Mouse (Mus musculus) bone marrow, adult 2 months (tissue): ENCODE data around the gene Mettl16. TPM values are rescaled to one million over a fixed set of nuclear protein-coding genes. Genes with fewer than 3 reads are reported as not detected.
A peak's percentile ranks its signal among the peaks of the same experiment; 100 is the strongest.

ENCODE experiments used
- H3K27ac ChIP-seq: fragments of 200-500 bp; 2 replicates; pipeline ENCODE4 v1.5.1; 2012; ENCODE audit warnings: low read depth, mild to moderate bottlenecking, control low read depth, inconsistent platforms, low read length; ENCODE audit not compliant: control insufficient read depth, poor library complexity, insufficient read depth
- H3K4me1 ChIP-seq: fragments of 200-500 bp; 2 replicates; pipeline ENCODE4 v1.6.1; 2011; ENCODE audit warnings: low read length; ENCODE audit not compliant: control insufficient read depth, insufficient read depth
- H3K4me3 ChIP-seq: fragments of 200-500 bp; replicated peaks from 2 replicates; pipeline ENCODE3; 2011; ENCODE audit warnings: mild to moderate bottlenecking, low read depth, low read length, control low read depth; ENCODE audit not compliant: control insufficient read depth
- CTCF ChIP-seq: fragments of 200-500 bp; IDR thresholded peaks from 2 replicates; pipeline ENCODE4 v1.5.1; 2011; ENCODE audit warnings: low read length, control low read depth; ENCODE audit not compliant: control insufficient read depth, insufficient read depth
- POLR2A ChIP-seq: fragments of 200-500 bp; IDR thresholded peaks from 2 replicates; pipeline ENCODE4 v1.6.1; 2011; ENCODE audit warnings: low read depth, mild to moderate bottlenecking, control low read depth, low read length, borderline replicate concordance; ENCODE audit not compliant: control insufficient read depth
- WGBS: fragments of 180-500 bp; shearing (Covaris S2); methylation state at CpG from one replicate; pipeline ENCODE4 v1.1.7; 2018; 5-methylcytosine and 5-hydroxymethylcytosine counted together
- polyA plus RNA-seq: library from polyadenylated mRNA; stranded (reverse); fragments of >200 nt; gene quantifications from 2 replicates; pipeline ENCODE4 v1.2.4, GENCODE M21; 2011; ENCODE audit warnings: low replicate concordance; ENCODE audit not compliant: missing spikeins, insufficient read depth, insufficient read length

Gene Mettl16
- polyA plus RNA-seq, 1 experiment = 8.4 TPM

DNA sequence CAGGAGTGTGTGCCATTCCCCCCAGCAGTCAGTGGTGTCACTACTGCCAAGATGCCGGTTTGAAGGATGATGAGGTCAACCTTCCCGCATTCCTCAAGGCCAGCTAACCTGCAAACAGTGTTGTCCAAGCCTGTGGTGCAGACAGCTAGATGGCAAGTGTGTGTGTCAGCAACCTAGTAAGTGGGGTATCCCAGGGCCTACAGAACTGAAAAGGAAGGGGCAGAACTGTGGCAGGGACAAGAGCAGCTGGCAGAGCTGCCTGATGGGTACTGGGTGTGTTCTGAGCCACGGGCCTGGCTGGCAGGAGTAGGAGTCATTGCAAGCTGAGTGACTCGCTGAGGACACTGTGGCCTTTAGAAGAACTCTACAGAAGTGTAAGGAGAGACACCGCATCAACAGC is 91.5 kb downstream of the Mettl16 start:
- no peaks in the 10 kb centered on the region for H3K4me1 ChIP-seq
- 88% methylated on average over 5 of the region's 5 CpGs for WGBS
- H3K4me3 ChIP-seq = no peak overlapping the region
- H3K27ac ChIP-seq = no peak overlapping the region
- TF ChIP-seq POLR2A (no peak), CTCF (no peak)

DNA sequence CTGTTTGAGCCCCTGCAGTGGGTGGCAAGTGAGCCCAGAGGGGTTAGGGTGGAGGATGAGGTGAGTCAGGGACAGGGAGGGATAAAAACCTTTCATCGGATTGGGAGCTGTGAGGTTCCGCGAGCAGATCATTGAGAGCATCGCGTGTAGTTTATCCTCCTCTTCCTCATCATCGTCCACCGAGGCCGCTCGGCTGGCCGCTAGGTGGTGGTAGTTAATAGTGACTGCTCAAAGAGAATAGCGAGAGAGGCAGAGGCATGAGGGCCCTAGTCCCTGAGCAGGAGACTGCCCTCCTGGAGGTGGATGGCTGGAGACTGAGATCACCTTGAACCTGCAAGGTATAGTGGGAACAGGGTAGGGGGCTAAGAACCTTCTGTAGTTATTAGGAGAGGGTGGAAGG is 92.8 kb downstream of the Mettl16 start:
- 76% methylated on average over 11 of the region's 11 CpGs for WGBS
- TF ChIP-seq POLR2A (no peak), CTCF (0 out of 2 replicates have a peak, but pooled peaks have one; percentile 10)
- no peak overlapping the region for H3K4me3 ChIP-seq
- no peak overlapping the region for H3K27ac ChIP-seq
- H3K4me1 ChIP-seq = no peaks in the 10 kb centered on the region

DNA sequence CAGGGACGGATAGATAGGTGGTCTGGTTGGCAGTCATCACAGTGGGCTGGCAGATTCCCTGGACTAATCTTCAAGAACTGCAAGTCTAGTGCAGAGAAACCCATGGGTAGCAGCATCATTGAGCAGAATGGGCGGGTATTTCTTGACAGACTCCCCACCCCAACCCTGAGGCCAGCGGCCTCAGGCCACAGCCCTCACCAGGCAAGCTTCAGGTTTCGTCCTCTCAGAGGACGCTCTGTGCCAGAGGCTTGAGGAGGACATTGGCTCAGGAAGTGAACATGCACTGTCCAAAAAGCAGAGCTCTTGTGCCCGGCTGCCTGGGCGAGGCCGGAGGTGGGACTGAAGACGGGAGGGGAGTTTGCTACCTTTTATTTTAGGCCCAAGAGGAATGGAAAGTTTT is 93.8 kb downstream of the Mettl16 start:
- Histone ChIP-seq H3K4me3 (no peak overlapping the region), H3K27ac (no peak overlapping the region), H3K4me1 (no peaks in the 10 kb centered on the region)
- 92% methylated on average over 9 of the region's 9 CpGs for WGBS
- TF ChIP-seq POLR2A (no peak), CTCF (no peak)

DNA sequence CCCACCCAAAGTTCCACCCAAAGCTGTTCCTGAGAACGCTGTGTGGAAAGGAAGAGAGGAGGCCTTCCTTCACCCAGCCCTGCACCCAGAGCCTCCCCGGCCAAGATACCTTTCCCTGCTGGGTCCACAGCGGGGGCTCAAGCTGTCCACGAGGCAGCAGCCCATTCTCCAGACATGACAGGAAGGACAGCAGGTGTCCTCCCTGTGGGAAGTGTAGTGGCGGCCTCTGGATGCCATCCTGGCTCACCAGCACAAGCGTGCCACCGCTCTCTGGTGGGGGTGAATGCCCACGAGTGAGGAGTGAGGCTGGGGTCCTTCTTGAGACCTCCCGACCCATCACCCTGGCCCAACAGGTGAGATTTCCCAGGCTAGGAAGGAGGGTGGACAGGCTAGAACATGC is 94.6 kb downstream of the Mettl16 start:
- TF ChIP-seq POLR2A (no peak), CTCF (no peak)
- Histone ChIP-seq H3K27ac (no peak overlapping the region), H3K4me3 (no peak overlapping the region), H3K4me1 (no peaks in the 10 kb centered on the region)
- 86% methylated on average over 9 of the region's 9 CpGs for WGBS

DNA sequence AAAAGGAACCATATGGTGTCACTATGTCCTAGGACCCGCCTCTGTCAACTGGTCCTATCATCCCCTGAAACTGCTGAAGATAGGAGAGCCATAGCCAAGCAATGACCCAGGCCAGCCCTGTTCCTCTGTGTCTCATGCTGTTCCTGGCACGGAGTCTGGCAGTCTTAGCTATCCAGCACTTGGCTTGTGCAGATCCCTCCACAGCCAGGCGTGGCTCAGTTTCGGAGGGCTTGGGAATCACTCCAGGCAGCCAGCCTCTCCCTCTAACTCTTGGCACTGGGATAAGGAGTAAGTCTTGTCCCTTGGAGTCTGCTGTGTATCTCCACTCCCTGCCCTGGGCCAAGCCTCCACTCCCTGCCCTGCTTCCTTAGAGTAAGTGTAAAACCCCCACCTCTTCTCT is 96.0 kb downstream of the Mettl16 start:
- no peaks in the 10 kb centered on the region for H3K4me1 ChIP-seq
- TF ChIP-seq CTCF = no peak
- TF ChIP-seq POLR2A = no peak
- 89% methylated on average over 4 of the region's 4 CpGs for WGBS

DNA sequence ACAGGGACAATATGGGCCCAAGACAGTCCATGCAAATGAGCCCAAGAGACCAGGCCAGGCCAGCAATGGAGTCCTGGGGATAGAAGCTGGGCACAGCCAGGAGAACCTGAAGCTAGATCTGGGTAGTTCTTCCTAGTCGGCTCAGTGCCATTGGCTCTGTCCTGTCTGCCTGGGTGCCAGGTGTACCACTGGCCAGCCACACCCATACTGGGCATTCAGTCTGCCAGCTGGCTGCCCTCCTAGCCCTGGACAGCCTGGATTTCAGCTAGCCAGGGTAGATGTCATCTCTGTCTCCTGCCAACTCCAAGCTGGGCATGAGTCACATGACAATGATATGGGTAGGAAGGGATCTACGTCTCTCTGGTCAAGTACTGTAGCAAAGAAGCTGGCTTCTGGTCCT is 96.6 kb downstream of the Mettl16 start:
- 77% methylated on average over 2 of the region's 2 CpGs for WGBS
- H3K27ac ChIP-seq = no peak overlapping the region
- TF ChIP-seq POLR2A (no peak), CTCF (no peak)
- H3K4me1 ChIP-seq = no peaks in the 10 kb centered on the region
- H3K4me3 ChIP-seq = no peak overlapping the region

More for the DNA sequence above, 96.0 kb downstream of the Mettl16 start:
- H3K27ac ChIP-seq = no peak overlapping the region
- no peak overlapping the region for H3K4me3 ChIP-seq

DNA sequence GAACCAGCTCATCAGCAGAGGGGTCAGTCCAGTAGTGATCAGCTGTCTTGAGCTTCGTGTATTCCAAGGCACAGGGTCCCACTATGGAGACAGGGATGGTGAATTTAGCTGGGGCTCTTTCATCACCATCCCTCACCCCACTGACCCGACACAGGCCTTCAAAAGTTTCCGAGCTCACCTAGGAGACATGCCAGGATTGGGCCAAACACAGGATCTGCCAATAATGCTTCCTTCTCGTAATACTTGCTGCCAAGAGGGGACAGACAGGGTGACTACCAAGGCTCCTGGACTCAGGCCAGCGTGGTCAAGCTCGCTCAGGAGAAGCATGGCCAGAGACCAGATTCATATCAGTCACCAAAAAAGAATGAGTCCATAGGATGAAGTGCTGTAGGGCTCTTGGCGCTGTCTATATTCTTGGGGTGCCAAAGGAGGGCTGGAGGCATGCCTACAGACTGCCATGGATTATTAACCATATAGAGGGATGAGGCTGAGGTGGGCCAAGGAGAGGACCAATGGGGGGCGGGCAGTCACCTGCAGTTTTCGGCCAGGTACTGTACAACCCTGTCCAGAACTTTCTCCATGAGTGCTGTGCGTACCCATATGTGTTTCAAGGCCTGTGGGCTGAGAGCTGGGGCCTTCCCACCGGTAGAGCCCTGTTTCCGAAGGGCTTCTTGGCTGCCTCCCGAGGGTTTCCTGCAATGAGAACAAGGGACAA is 97.6 kb downstream of the Mettl16 start:
- H3K4me3 ChIP-seq = no peak overlapping the region
- TF ChIP-seq CTCF (no peak), POLR2A (no peak)
- WGBS = 87% methylated on average over 13 of the region's 13 CpGs
- no peaks in the 10 kb centered on the region for H3K4me1 ChIP-seq
- H3K27ac ChIP-seq = no peak overlapping the region

DNA sequence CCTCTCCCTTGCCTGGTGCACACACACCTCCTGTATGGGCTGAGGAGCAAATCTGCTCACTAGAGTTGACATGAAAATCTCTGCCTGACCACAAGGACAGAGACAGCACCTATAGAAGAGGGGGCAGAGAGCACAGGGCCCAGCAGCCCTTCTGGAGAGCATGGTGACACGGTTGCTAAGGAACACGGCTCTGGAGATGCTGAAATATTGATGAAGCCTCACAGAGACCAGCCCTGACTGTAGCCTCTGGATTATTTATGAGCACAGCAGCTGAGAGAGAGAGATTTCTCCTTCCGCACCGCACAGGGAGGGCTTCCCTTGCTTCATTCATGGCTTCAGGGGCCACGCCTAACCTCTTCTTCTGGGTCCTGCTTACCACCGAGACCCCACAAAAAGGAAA is 99.0 kb downstream of the Mettl16 start:
- WGBS = 84% methylated on average over 6 of the region's 6 CpGs
- H3K4me1 ChIP-seq = no peaks in the 10 kb centered on the region

DNA sequence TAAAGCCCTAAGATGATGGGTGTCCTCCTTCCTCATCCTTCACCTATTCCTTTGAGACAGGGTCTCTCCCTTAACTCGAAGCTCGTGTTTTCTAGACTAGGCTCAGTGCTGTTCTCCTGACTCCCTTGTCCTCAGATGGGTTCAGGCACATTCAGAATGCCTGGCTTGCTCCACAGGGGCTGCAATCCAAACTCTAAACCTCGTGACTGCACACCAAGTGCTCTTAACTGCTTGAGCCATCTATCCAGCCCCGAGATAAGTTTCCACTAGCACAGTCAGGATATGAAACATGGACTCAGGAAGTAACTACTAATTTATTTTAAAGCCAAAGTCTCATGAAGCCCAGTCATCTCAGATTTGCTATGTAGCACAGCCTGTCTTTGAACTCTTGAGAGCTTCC is 99.9 kb downstream of the Mettl16 start:
- 71% methylated on average over 4 of the region's 4 CpGs for WGBS
- H3K4me3 ChIP-seq = no peak overlapping the region
- no peaks in the 10 kb centered on the region for H3K4me1 ChIP-seq
- H3K27ac ChIP-seq = no peak overlapping the region
- TF ChIP-seq CTCF = no peak
- TF ChIP-seq POLR2A = no peak

More for the DNA sequence above, 99.0 kb downstream of the Mettl16 start:
- no peak overlapping the region for H3K4me3 ChIP-seq
- no peak overlapping the region for H3K27ac ChIP-seq
- TF ChIP-seq CTCF (no peak), POLR2A (no peak)
